9 mouse cellular contexts compared by ENCODE assay signal in genomic region chr9:71210870-71211269, GRCm38 (mm10). TPM values are rescaled to one million over a fixed set of nuclear protein-coding genes. Genes with fewer than 3 reads are reported as not detected.
DNase-seq lines count a peak whose midpoint lies in the region; ATAC-seq and TF ChIP-seq lines count a peak whose summit lies in the region.
"Had no signal": no experiment of that assay in that cellular context is flagged by ENCODE, and none has a peak within 500 bp of the region (broad histone marks: within the 10 kb centered on the region; RNA-seq: fewer than 3 reads in every experiment).

No protein-coding gene starts in this region.

- TF ChIP-seq POLR2A in cerebellum, adult 2 months (IDR thresholded peaks at IDR 0.05; ENCODE audit: borderline replicate concordance, insufficient read depth, low read length): no peak

- WGBS in cerebellum, adult 2 months: 17% methylated on average over 2 of the region's 2 CpGs
- WGBS in neural tube, embryonic 11.5 days: 6% methylated on average over 2 of the region's 2 CpGs

- H3K9me3 ChIP-seq in E14TG2a.4 (ENCODE audit: low read length): no peaks in the 10 kb centered on the region
- no peaks in the 10 kb centered on the region for H3K9me3 ChIP-seq in neural tube, embryonic 11.5 days (ENCODE audit: control insufficient read depth, low read length)

- no peaks in the 10 kb centered on the region for H3K36me3 ChIP-seq in E14TG2a.4 (ENCODE audit: insufficient read depth, low read length)
- H3K36me3 ChIP-seq in neural tube, embryonic 11.5 days (ENCODE audit: control insufficient read depth, insufficient read depth, low read length): no peaks in the 10 kb centered on the region
- H3K36me3 ChIP-seq: G1E had no signal

- H3K4me2 ChIP-seq in neural tube, embryonic 11.5 days (ENCODE audit: low read depth): no peak overlapping the region

- H3K4me1 ChIP-seq in cerebellum, adult 2 months (ENCODE audit: control insufficient read depth, insufficient read depth, low read length): no peaks in the 10 kb centered on the region
- 0 out of 2 replicates have a peak, but pooled peaks cover 4% of the 10 kb centered on the region for H3K4me1 ChIP-seq in E14TG2a.4 (replicated peaks; ENCODE audit: low read depth, low read length)
- H3K4me1 ChIP-seq in neural tube, embryonic 11.5 days (ENCODE audit: control insufficient read depth, insufficient read depth, low read length): 0 out of 2 replicates have a peak, but pooled peaks cover under 1% of the 10 kb centered on the region

- ATAC-seq in neural tube, embryonic 11.5 days (ENCODE audit: insufficient read depth, low FRiP score, low TSS enrichment): no peak
- ATAC-seq in activated CD4-positive, CD25-positive, alpha-beta regulatory T cell, adult 4 months: no peak

- no peak overlapping the region for H3K27ac ChIP-seq in cerebellum, adult 2 months (ENCODE audit: insufficient read depth, low read length)
- no peak overlapping the region for H3K27ac ChIP-seq in layer of hippocampus, adult 2 months
- no peak overlapping the region for H3K27ac ChIP-seq in neural tube, embryonic 11.5 days (ENCODE audit: low read depth, low read length)

- TF ChIP-seq CTCF in cerebellum, adult 2 months (IDR thresholded peaks at IDR 0.05; ENCODE audit: borderline replicate concordance, insufficient read depth, low read depth, low read length): peak; percentile 44; the same call in 1 of the 2 replicates
- peak; percentile 89 for TF ChIP-seq CTCF in layer of hippocampus, adult 2 months (conservative IDR thresholded peaks at IDR 0.05)
- peak; percentile 83 for TF ChIP-seq CTCF in E14TG2a.4 (conservative IDR thresholded peaks at IDR 0.05; ENCODE audit: low read length)

- no peak for DNase-seq in cerebellum, adult 2 months
- no peak for DNase-seq in cerebellum, adult 11 months
- peak; percentile 18 to 44 for DNase-seq in layer of hippocampus, adult 2 months (ENCODE audit: low spot score in 2 of 2)
- DNase-seq in layer of hippocampus, adult 9-11 months: no peak
- DNase-seq in forelimb bud, embryonic 11.5 days (ENCODE audit: low read depth, low spot score): peak; percentile 48
- DNase-seq in neural tube, embryonic 11.5 days (ENCODE audit: low spot score): peak; percentile 60

- no peak overlapping the region for H3K4me3 ChIP-seq in cerebellum, adult 2 months (replicated peaks; ENCODE audit: insufficient read depth, low read depth, low read length)
- no peak overlapping the region for H3K4me3 ChIP-seq in layer of hippocampus, adult 2 months
- H3K4me3 ChIP-seq in E14TG2a.4 (replicated peaks; ENCODE audit: low read length): no peak overlapping the region
- H3K4me3 ChIP-seq in neural tube, embryonic 11.5 days (ENCODE audit: low read depth, low read length): no peak overlapping the region

- peaks cover 7% of the 10 kb centered on the region; the same call in 1 of the 2 replicates for H3K27me3 ChIP-seq in cerebellum, adult 2 months (ENCODE audit: control insufficient read depth, insufficient read depth, low read length)
- H3K27me3 ChIP-seq in E14TG2a.4 (ENCODE audit: insufficient read depth, low read length): peaks cover 38% of the 10 kb centered on the region
- peaks cover 26% of the 10 kb centered on the region for H3K27me3 ChIP-seq in neural tube, embryonic 11.5 days (ENCODE audit: control insufficient read depth, insufficient read depth, low read length)

- no peak overlapping the region for H3K9ac ChIP-seq in neural tube, embryonic 11.5 days (ENCODE audit: low read length)

RNA-seq across cellular contexts. Expression of gene Aldh1a2, which starts 4.7 kb away (rescaled TPM):
- 3.3 and 7.1 TPM in 2 replicates for polyA plus RNA-seq in cerebellum, adult 2 months (2012; rRNA removed)
- 1 to 10 TPM; 4.7 to 6.5 TPM for total RNA-seq in layer of hippocampus, adult 2 months (2021)
- polyA plus RNA-seq in neural tube, embryonic 11.5 days (2014; fragmentation: Nextera tagmentation; extraction: Ambion mirVana): 88.1 and 108 TPM in 2 replicates
- not detected for polyA plus RNA-seq in activated CD4-positive, CD25-positive, alpha-beta regulatory T cell, adult 4 months (2017; shearing (Covaris generic))
- total RNA-seq: G1E had no signal
- polyA plus RNA-seq: G1E had no signal

RNA-seq across cellular contexts. Expression of gene Aqp9, which starts 42.4 kb away (rescaled TPM):
- polyA plus RNA-seq in cerebellum, adult 2 months (2012; rRNA removed): 1.0 and 1.3 TPM in 2 replicates
- 1 to 10 TPM; 1.5 to 3.5 TPM for total RNA-seq in layer of hippocampus, adult 2 months (2021)
- polyA plus RNA-seq in neural tube, embryonic 11.5 days (2014; fragmentation: Nextera tagmentation; extraction: Ambion mirVana): 0.08 TPM in 1 of 2 replicates, not detected in the other
- polyA plus RNA-seq in activated CD4-positive, CD25-positive, alpha-beta regulatory T cell, adult 4 months (2017; shearing (Covaris generic)): under 1 TPM in 1 of 2 experiments, not detected in 1; 0.18 TPM

Comparison
In these comparisons a context has a peak if more than half of its experiments do, and no peak if none do; other contexts are left out.
1. DNase-seq: peak in layer of hippocampus, adult 2 months (2 of 2), forelimb bud, embryonic 11.5 days (single experiment) and neural tube, embryonic 11.5 days (single experiment); none in cerebellum, adult 2 months (0 of 2), cerebellum, adult 11 months (single experiment) and layer of hippocampus, adult 9-11 months (single experiment).
2. RNA of gene Aldh1a2, which starts 4.7 kb away (polyA plus RNA-seq): 88.1 to 108 TPM in neural tube, embryonic 11.5 days; 3.3 to 7.1 TPM in cerebellum, adult 2 months and not detected in activated CD4-positive, CD25-positive, alpha-beta regulatory T cell, adult 4 months; every median in the first group is over 10 times any median in the second.
3. Peak in every context shown above with its lines, with median percentiles within 50 percentile points of each other: CTCF ChIP-seq.